Mouse (Mus musculus): Measurements from ENCODE around the gene Arrb1. TPM values are rescaled to one million over a fixed set of nuclear protein-coding genes. Genes with fewer than 3 reads are reported as not detected.
A peak's percentile ranks its signal among the peaks of the same experiment; 100 is the strongest.

Gene Arrb1
- polyA plus RNA-seq, 1 experiment from 2014 or later: 6.6 TPM

DNA sequence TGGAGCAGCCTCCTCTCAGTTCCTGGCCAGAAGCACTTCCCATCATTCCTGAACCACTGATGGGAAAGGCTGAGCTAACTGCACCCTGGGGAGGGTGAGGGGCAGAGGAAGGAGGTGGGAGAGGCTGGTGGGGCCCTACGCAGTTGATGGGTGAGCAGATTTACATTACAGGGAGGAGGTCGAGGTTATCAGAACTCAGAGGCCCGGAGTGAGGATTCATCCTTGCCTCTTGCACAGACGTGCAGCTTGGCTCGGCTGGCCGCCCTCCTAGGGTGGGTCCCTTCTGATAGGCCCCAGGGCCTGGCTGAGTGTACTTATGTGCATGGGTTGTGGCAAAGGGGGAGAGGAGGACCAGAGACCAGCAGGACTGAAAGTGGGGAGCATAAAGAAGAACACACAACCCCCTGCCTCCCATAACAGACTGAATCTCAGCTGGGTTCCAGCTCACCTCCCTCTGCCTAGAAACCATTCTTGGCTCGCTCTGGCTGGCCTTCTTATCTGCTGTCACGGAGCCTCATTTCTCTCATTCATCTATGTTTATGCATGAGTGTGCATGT is 30.1 kb downstream of the Arrb1 start:
- Histone ChIP-seq H3K36me3 (ENCODE audit: insufficient read depth, low read length) (no peaks in the 10 kb centered on the region), H3K9ac (ENCODE audit: low read depth, low read length) (no peak overlapping the region), H3K27ac (peak overlapping the region; percentile 54; the same call in 1 of the 2 replicates), H3K4me3 (replicated peaks; ENCODE audit: low read depth, low read length) (no peak overlapping the region), H3K4me2 (ENCODE audit: low read length) (peak overlapping the region; percentile 8; the same call in 1 of the 2 replicates), H3K27me3 (ENCODE audit: insufficient read depth, low read length) (no peaks in the 10 kb centered on the region), H3K9me3 (replicated peaks; ENCODE audit: low read length) (no peaks in the 10 kb centered on the region), H3K4me1 (replicated peaks; ENCODE audit: insufficient read depth, low read length) (peaks cover 32% of the 10 kb centered on the region)
- DNase-seq (ENCODE audit: low spot score) (peak; percentile 52), ATAC-seq (replicated peaks; ENCODE audit: low FRiP score, low read depth) (no peak)
- 29% methylated on average over 8 of the region's 8 CpGs for WGBS
- TF ChIP-seq CTCF (IDR thresholded peaks at IDR 0.05; ENCODE audit: low read depth): no peak

DNA sequence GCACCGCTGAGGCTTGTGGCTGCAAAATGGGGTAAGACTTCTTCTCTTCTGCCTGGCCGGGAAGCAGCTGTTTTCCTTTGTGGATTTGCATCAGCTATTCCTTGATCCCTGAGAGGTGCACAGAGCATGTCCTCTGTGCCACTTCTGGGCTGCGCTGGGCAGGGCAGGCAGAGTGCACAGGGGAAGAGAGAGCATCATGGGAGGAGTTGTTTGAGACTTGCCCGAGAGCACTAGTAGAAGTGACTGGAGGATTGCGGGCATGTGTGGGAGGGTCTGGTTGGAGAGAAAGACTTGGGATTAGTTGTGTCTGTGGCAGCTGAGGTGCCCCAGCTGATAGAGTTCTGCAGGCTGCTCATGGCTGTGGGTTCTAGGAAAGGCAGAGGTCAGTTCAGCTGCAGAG is 35.4 kb downstream of the Arrb1 start:
- Histone ChIP-seq H3K9me3 (replicated peaks; ENCODE audit: low read length) (no peaks in the 10 kb centered on the region), H3K36me3 (ENCODE audit: insufficient read depth, low read length) (no peaks in the 10 kb centered on the region), H3K4me3 (replicated peaks; ENCODE audit: low read depth, low read length) (0 out of 2 replicates have a peak overlapping the region, but pooled peaks have one; percentile 2), H3K4me2 (ENCODE audit: low read length) (peak overlapping the region; percentile 41), H3K27ac (peak overlapping the region; percentile 54; the same call in 1 of the 2 replicates), H3K4me1 (replicated peaks; ENCODE audit: insufficient read depth, low read length) (peaks cover 22% of the 10 kb centered on the region; the same call in 1 of the 2 replicates), H3K27me3 (ENCODE audit: insufficient read depth, low read length) (no peaks in the 10 kb centered on the region), H3K9ac (ENCODE audit: low read depth, low read length) (peak overlapping the region; percentile 43; the same call in 1 of the 2 replicates)
- peak; percentile 72 for DNase-seq (ENCODE audit: low spot score)
- WGBS: 36% methylated on average over 5 of the region's 5 CpGs
- no peak for ATAC-seq (replicated peaks; ENCODE audit: low FRiP score, low read depth)
- TF ChIP-seq CTCF (IDR thresholded peaks at IDR 0.05; ENCODE audit: low read depth): no peak

DNA sequence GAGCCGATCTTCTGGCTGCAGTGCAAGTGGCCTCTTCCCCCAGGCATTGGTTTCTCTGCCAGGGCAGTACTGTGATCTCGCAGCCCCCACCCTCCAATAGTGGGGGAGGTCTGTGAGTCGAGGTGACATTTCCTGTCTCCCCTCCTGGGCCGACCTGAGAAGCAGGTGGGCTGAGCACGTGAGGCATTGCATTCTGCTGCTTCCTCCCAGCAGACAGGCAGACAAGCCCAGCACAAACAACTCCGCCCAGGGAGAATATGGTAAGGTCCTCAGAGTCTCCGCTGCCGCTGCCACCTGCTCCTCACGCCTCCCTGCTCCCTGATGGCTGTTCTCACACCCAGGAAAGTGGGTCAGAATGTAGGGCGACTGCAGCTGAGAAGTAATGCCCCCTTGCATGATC is 37.7 kb downstream of the Arrb1 start:
- Histone ChIP-seq H3K4me3 (replicated peaks; ENCODE audit: low read depth, low read length) (no peak overlapping the region), H3K9me3 (replicated peaks; ENCODE audit: low read length) (no peaks in the 10 kb centered on the region), H3K36me3 (ENCODE audit: insufficient read depth, low read length) (no peaks in the 10 kb centered on the region), H3K27ac (no peak overlapping the region), H3K4me2 (ENCODE audit: low read length) (no peak overlapping the region), H3K27me3 (ENCODE audit: insufficient read depth, low read length) (no peaks in the 10 kb centered on the region), H3K9ac (ENCODE audit: low read depth, low read length) (no peak overlapping the region), H3K4me1 (replicated peaks; ENCODE audit: insufficient read depth, low read length) (peaks cover 19% of the 10 kb centered on the region; the same call in 1 of the 2 replicates)
- ATAC-seq (replicated peaks; ENCODE audit: low FRiP score, low read depth) (no peak), DNase-seq (ENCODE audit: low spot score) (no peak)
- no peak for TF ChIP-seq CTCF (IDR thresholded peaks at IDR 0.05; ENCODE audit: low read depth)
- 20% methylated on average over 10 of the region's 10 CpGs for WGBS

DNA sequence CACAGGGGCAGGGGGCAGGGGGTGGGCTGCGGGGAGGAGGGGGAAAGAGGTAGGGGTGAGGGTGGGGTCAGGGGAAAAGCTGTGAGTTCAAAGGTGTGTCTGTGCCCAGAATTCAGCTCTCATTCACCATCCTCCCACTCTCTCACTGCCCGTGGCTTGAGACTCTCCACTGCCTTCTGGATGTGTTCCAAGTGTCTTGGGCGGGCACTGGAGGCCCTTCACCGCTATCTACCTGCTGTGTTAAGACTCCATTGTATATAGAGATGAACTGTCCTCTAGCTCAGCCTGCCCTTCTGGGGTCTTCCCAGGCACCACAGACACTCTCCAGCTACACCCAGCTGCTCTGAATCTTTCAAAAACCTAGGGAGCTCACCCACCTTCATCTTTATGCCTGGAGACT is 38.1 kb downstream of the Arrb1 start:
- DNase-seq (ENCODE audit: low spot score) (no peak), ATAC-seq (replicated peaks; ENCODE audit: low FRiP score, low read depth) (no peak)
- Histone ChIP-seq H3K9ac (ENCODE audit: low read depth, low read length) (no peak overlapping the region), H3K9me3 (replicated peaks; ENCODE audit: low read length) (no peaks in the 10 kb centered on the region), H3K27me3 (ENCODE audit: insufficient read depth, low read length) (no peaks in the 10 kb centered on the region), H3K4me3 (replicated peaks; ENCODE audit: low read depth, low read length) (no peak overlapping the region), H3K4me2 (ENCODE audit: low read length) (no peak overlapping the region), H3K36me3 (ENCODE audit: insufficient read depth, low read length) (no peaks in the 10 kb centered on the region), H3K4me1 (replicated peaks; ENCODE audit: insufficient read depth, low read length) (peaks cover 19% of the 10 kb centered on the region; the same call in 1 of the 2 replicates), H3K27ac (no peak overlapping the region)
- no peak for TF ChIP-seq CTCF (IDR thresholded peaks at IDR 0.05; ENCODE audit: low read depth)
- 36% methylated on average over 4 of the region's 4 CpGs for WGBS

DNA sequence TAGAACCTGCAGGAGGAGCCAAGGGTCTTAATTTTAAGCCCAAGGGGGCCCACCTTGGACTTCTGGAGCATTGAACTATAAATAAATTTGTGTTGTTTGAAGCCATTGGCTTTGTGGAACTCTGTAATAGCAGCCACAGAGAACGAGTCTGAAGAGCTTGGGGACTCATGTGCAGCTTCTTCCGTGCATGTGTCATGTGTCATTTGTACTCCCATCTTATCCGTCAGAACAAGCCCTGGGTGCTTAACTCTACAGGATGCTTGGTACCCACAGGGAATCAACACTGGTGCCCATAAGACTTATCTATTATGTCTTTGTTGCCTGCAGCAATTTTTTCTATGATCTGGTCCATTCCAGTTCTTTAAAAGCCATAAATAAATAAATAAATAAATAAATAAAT is 43.0 kb downstream of the Arrb1 start:
- peaks cover under 1% of the 10 kb centered on the region; the same call in 1 of the 2 replicates for H3K4me1 ChIP-seq (replicated peaks; ENCODE audit: insufficient read depth, low read length)
- H3K27me3 ChIP-seq (ENCODE audit: insufficient read depth, low read length): no peaks in the 10 kb centered on the region
- H3K36me3 ChIP-seq (ENCODE audit: insufficient read depth, low read length): no peaks in the 10 kb centered on the region
- H3K9ac ChIP-seq (ENCODE audit: low read depth, low read length): no peak overlapping the region
- WGBS: 77% methylated on average over 3 of the region's 3 CpGs
- no peak overlapping the region for H3K4me2 ChIP-seq (ENCODE audit: low read length)
- no peak for TF ChIP-seq CTCF (IDR thresholded peaks at IDR 0.05; ENCODE audit: low read depth)
- no peak overlapping the region for H3K27ac ChIP-seq
- DNase-seq (ENCODE audit: low spot score) (no peak), ATAC-seq (replicated peaks; ENCODE audit: low FRiP score, low read depth) (no peak)
- no peak overlapping the region for H3K4me3 ChIP-seq (replicated peaks; ENCODE audit: low read depth, low read length)
- no peaks in the 10 kb centered on the region for H3K9me3 ChIP-seq (replicated peaks; ENCODE audit: low read length)

DNA sequence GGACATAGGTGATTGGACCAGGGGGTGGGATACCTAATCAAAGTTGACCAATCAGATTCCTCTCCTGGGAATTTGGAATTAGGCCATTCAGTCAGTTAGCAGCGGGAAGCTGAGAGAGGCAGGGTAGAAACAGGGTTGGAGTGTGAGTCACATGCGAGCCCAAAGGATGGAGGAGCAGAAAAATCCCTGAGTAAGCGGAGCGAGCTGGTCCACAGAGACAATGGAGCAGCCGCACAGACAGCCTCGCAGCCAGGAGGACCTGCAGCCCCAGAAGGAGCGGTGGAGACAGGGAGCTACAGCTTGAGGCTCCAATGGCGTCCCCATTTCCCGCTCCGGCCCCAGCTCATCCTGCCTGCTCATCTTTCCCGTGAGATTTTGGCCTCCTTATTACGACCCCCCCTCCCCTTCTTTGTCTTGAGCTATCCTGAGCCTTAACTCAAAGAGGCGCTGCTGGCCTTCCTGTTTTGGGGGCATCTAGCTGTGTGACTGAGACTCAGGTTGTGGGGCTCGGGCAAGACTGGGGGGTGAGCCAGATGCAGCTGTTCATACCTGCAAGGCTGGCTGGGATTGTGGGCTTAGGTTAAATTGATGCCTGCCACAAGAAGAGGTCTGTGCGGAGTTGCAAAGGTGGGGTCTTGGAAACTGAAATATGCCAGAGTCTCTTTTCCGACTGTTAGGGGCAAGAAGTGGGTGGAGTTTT is 44.4 kb downstream of the Arrb1 start:
- H3K4me3 ChIP-seq (replicated peaks; ENCODE audit: low read depth, low read length): no peak overlapping the region
- DNase-seq (ENCODE audit: low spot score) (no peak), ATAC-seq (replicated peaks; ENCODE audit: low FRiP score, low read depth) (no peak)
- TF ChIP-seq CTCF (IDR thresholded peaks at IDR 0.05; ENCODE audit: low read depth): no peak
- H3K4me2 ChIP-seq (ENCODE audit: low read length): peak overlapping the region; percentile 5; the same call in 1 of the 2 replicates
- WGBS: 20% methylated on average over 16 of the region's 16 CpGs
- H3K9me3 ChIP-seq (replicated peaks; ENCODE audit: low read length): no peaks in the 10 kb centered on the region
- no peaks in the 10 kb centered on the region for H3K4me1 ChIP-seq (replicated peaks; ENCODE audit: insufficient read depth, low read length)
- peaks cover 3% of the 10 kb centered on the region; the same call in 1 of the 2 replicates for H3K36me3 ChIP-seq (ENCODE audit: insufficient read depth, low read length)
- H3K27me3 ChIP-seq (ENCODE audit: insufficient read depth, low read length): no peaks in the 10 kb centered on the region
- H3K27ac ChIP-seq: no peak overlapping the region
- H3K9ac ChIP-seq (ENCODE audit: low read depth, low read length): no peak overlapping the region
